Mouse (Mus musculus) C2C12 (cell line): Measurements from ENCODE around the gene Map3k3.

Experiments
- CTCF ChIP-seq: IDR thresholded peaks from one replicate; pipeline ENCODE4 v1.5.1; 2011; ENCODE audit not compliant: control insufficient read depth, insufficient read depth, insufficient read length
- FOSL1 ChIP-seq: IDR thresholded peaks from one replicate; pipeline ENCODE4 v1.8.0; 2011; ENCODE audit warnings: mild to moderate bottlenecking, low read length; ENCODE audit not compliant: poor library complexity, insufficient read depth, severe bottlenecking
- MYOD1 ChIP-seq: IDR thresholded peaks from one replicate; pipeline ENCODE4 v1.6.1; 2011; ENCODE audit warnings: low read depth; ENCODE audit not compliant: control insufficient read depth, insufficient read length
- MYOG ChIP-seq: IDR thresholded peaks from one replicate; pipeline ENCODE4 v1.6.1; 2011; ENCODE audit not compliant: control insufficient read depth, insufficient read length; ENCODE audit errors: extremely low read depth
- USF1 ChIP-seq: IDR thresholded peaks from one replicate; pipeline ENCODE4 v1.6.1; 2011; ENCODE audit warnings: low read depth, mild to moderate bottlenecking, control low read depth, moderate library complexity

- TF ChIP-seq CTCF: no peak
- no peak for TF ChIP-seq FOSL1
- TF ChIP-seq USF1: no peak
- TF ChIP-seq MYOG: no peak
- TF ChIP-seq MYOD1: no peak
These were observed 23.9 kb upstream of the Map3k3 start for GRCm38 (mm10) chr11:106060549-106060948.
